Mouse (Mus musculus): ENCODE data around the gene Zkscan4.

The Zkscan4 gene

GRCm38 (mm10) chr13:21506221-21506649, 27.5 kb downstream of the Zkscan4 start:
- peak; percentile 58 for DNase-seq (ENCODE audit: low spot score)

- DNase-seq (ENCODE audit: low spot score), result no peak
Observed at GRCm38 (mm10) chr13:21530136-21530535, 51.4 kb downstream of the Zkscan4 start.

- peak; percentile 81 for DNase-seq (ENCODE audit: low spot score)
Observed at GRCm38 (mm10) chr13:21530781-21531201, 52.1 kb downstream of the Zkscan4 start, which contains the start of gene Zkscan8. TSS of gene Zkscan8 (minus strand) at chr13:21531120.

Measured in ovary, postnatal 14 days (tissue).